Mouse (Mus musculus): ENCODE results near the gene Cenpb. TPM values are rescaled to one million over a fixed set of nuclear protein-coding genes. Genes with fewer than 3 reads are reported as not detected.

Cenpb gene
- polyA plus RNA-seq, 1 experiment, result 130 TPM

- Histone ChIP-seq H3K79me2 (ENCODE audit: control insufficient read depth, insufficient read depth) (no peaks in the 10 kb centered on the region), H3K4me3 (no peak overlapping the region), H3K36me3 (ENCODE audit: control insufficient read depth, insufficient read depth) (no peaks in the 10 kb centered on the region), H3ac (ENCODE audit: control insufficient read depth, insufficient read length) (no peak overlapping the region), H3K4me2 (ENCODE audit: low read depth) (no peak overlapping the region), H3K27me3 (ENCODE audit: control insufficient read depth, insufficient read depth, insufficient read length) (no peaks in the 10 kb centered on the region)
- TF ChIP-seq SRF (IDR thresholded peaks at IDR 0.05; ENCODE audit: control insufficient read depth, insufficient read length, low read depth), result no peak
- no peak for TF ChIP-seq TCF3 (IDR thresholded peaks at IDR 0.05; ENCODE audit: insufficient read length, low read depth)
- no peak for TF ChIP-seq MYOG (IDR thresholded peaks at IDR 0.05; ENCODE audit: control insufficient read depth in 1 of 3, insufficient read depth in 1 of 3, insufficient read length in 2 of 3, low read depth in 2 of 3)
- no peak for TF ChIP-seq USF1 (IDR thresholded peaks at IDR 0.05; ENCODE audit: low read depth)
- no peak for TF ChIP-seq MAX (IDR thresholded peaks at IDR 0.05; ENCODE audit: low read depth)
- no peak for TF ChIP-seq E2F4 (IDR thresholded peaks at IDR 0.05; ENCODE audit: insufficient read depth)
- TF ChIP-seq POLR2A (IDR thresholded peaks at IDR 0.05; ENCODE audit: insufficient read length, low read depth), result no peak
- no peak for TF ChIP-seq TCF12 (IDR thresholded peaks at IDR 0.05; ENCODE audit: insufficient read depth, poor library complexity, severe bottlenecking)
- no peak for TF ChIP-seq CEBPB (IDR thresholded peaks at IDR 0.05; ENCODE audit: insufficient read depth, poor library complexity, severe bottlenecking)
- no peak for TF ChIP-seq POLR2AphosphoS2 (IDR thresholded peaks at IDR 0.05; ENCODE audit: insufficient read length, low read depth)
- no peak for TF ChIP-seq REST (IDR thresholded peaks at IDR 0.05; ENCODE audit: insufficient read depth, insufficient read length)
These were observed 42.7 kb upstream of the Cenpb start for GRCm38 (mm10) chr2:131222562-131222961.

GRCm38 (mm10) chr2:131221853-131222515 lies 42.1 kb upstream of the Cenpb start:
- no peak overlapping the region for H3K4me2 ChIP-seq (ENCODE audit: low read depth)
- TF ChIP-seq USF1 (IDR thresholded peaks at IDR 0.05; ENCODE audit: low read depth) (no peak), REST (IDR thresholded peaks at IDR 0.05; ENCODE audit: insufficient read depth, insufficient read length) (no peak)
- no peaks in the 10 kb centered on the region for H3K79me2 ChIP-seq (ENCODE audit: control insufficient read depth, insufficient read depth)
- no peaks in the 10 kb centered on the region for H3K36me3 ChIP-seq (ENCODE audit: control insufficient read depth, insufficient read depth)
- no peak overlapping the region for H3ac ChIP-seq (ENCODE audit: control insufficient read depth, insufficient read length)
- no peak overlapping the region for H3K4me3 ChIP-seq
- no peaks in the 10 kb centered on the region for H3K27me3 ChIP-seq (ENCODE audit: control insufficient read depth, insufficient read depth, insufficient read length)

GRCm38 (mm10) chr2:131220030-131220429 lies 40.2 kb upstream of the Cenpb start:
- H3K79me2 ChIP-seq (ENCODE audit: control insufficient read depth, insufficient read depth), result no peaks in the 10 kb centered on the region
- H3K4me3 ChIP-seq, result no peak overlapping the region
- no peak overlapping the region for H3ac ChIP-seq (ENCODE audit: control insufficient read depth, insufficient read length)
- no peak overlapping the region for H3K4me2 ChIP-seq (ENCODE audit: low read depth)
- H3K27me3 ChIP-seq (ENCODE audit: control insufficient read depth, insufficient read depth, insufficient read length), result no peaks in the 10 kb centered on the region
- no peaks in the 10 kb centered on the region for H3K36me3 ChIP-seq (ENCODE audit: control insufficient read depth, insufficient read depth)
- TF ChIP-seq SRF (IDR thresholded peaks at IDR 0.05; ENCODE audit: control insufficient read depth, insufficient read length, low read depth) (no peak), MYOG (IDR thresholded peaks at IDR 0.05; ENCODE audit: control insufficient read depth in 1 of 3, insufficient read depth in 1 of 3, insufficient read length in 2 of 3, low read depth in 2 of 3) (no peak), POLR2A (IDR thresholded peaks at IDR 0.05; ENCODE audit: insufficient read length, low read depth) (no peak), TCF12 (IDR thresholded peaks at IDR 0.05; ENCODE audit: insufficient read depth, poor library complexity, severe bottlenecking) (no peak), TCF3 (IDR thresholded peaks at IDR 0.05; ENCODE audit: insufficient read length, low read depth) (no peak), E2F4 (IDR thresholded peaks at IDR 0.05; ENCODE audit: insufficient read depth) (no peak), MYOD1 (IDR thresholded peaks at IDR 0.05; ENCODE audit: control insufficient read depth in 1 of 3, insufficient read length in 2 of 3, low read depth in 2 of 3) (no peak), REST (IDR thresholded peaks at IDR 0.05; ENCODE audit: insufficient read depth, insufficient read length) (no peak), MAX (IDR thresholded peaks at IDR 0.05; ENCODE audit: low read depth) (no peak), USF1 (IDR thresholded peaks at IDR 0.05; ENCODE audit: low read depth) (no peak), CEBPB (IDR thresholded peaks at IDR 0.05; ENCODE audit: insufficient read depth, poor library complexity, severe bottlenecking) (no peak), POLR2AphosphoS2 (IDR thresholded peaks at IDR 0.05; ENCODE audit: insufficient read length, low read depth) (no peak)

- H3K4me3 ChIP-seq, result no peak overlapping the region
These were observed 36.3 kb upstream of the Cenpb start for GRCm38 (mm10) chr2:131215941-131216858.

More at GRCm38 (mm10) chr2:131215941-131216858, 36.3 kb upstream of the Cenpb start:
- H3K79me2 ChIP-seq (ENCODE audit: control insufficient read depth, insufficient read depth), result peaks cover 6% of the 10 kb centered on the region
- no peaks in the 10 kb centered on the region for H3K36me3 ChIP-seq (ENCODE audit: control insufficient read depth, insufficient read depth)
- no peak overlapping the region for H3K4me2 ChIP-seq (ENCODE audit: low read depth)
- no peak overlapping the region for H3ac ChIP-seq (ENCODE audit: control insufficient read depth, insufficient read length)
- TF ChIP-seq SRF (IDR thresholded peaks at IDR 0.05; ENCODE audit: control insufficient read depth, insufficient read length, low read depth) (no peak), MYOG (IDR thresholded peaks at IDR 0.05; ENCODE audit: control insufficient read depth in 1 of 3, insufficient read depth in 1 of 3, insufficient read length in 2 of 3, low read depth in 2 of 3) (no peak), POLR2A (IDR thresholded peaks at IDR 0.05; ENCODE audit: insufficient read length, low read depth) (no peak), TCF12 (IDR thresholded peaks at IDR 0.05; ENCODE audit: insufficient read depth, poor library complexity, severe bottlenecking) (no peak), POLR2AphosphoS2 (IDR thresholded peaks at IDR 0.05; ENCODE audit: insufficient read length, low read depth) (no peak), USF1 (IDR thresholded peaks at IDR 0.05; ENCODE audit: low read depth) (no peak), TCF3 (IDR thresholded peaks at IDR 0.05; ENCODE audit: insufficient read length, low read depth) (no peak), REST (IDR thresholded peaks at IDR 0.05; ENCODE audit: insufficient read depth, insufficient read length) (no peak), MAX (IDR thresholded peaks at IDR 0.05; ENCODE audit: low read depth) (no peak), E2F4 (IDR thresholded peaks at IDR 0.05; ENCODE audit: insufficient read depth) (no peak), MYOD1 (IDR thresholded peaks at IDR 0.05; ENCODE audit: control insufficient read depth in 1 of 3, insufficient read length in 2 of 3, low read depth in 2 of 3) (no peak), CEBPB (IDR thresholded peaks at IDR 0.05; ENCODE audit: insufficient read depth, poor library complexity, severe bottlenecking) (no peak)
- H3K27me3 ChIP-seq (ENCODE audit: control insufficient read depth, insufficient read depth, insufficient read length), result no peaks in the 10 kb centered on the region

Measured in myocyte (in vitro differentiated cells).